Mouse (Mus musculus) neural tube, embryonic 12.5 days (tissue): Measurements from ENCODE around the gene St6galnac4. TPM values are rescaled to one million over a fixed set of nuclear protein-coding genes. Genes with fewer than 3 reads are reported as not detected.

Source experiments
- ATAC-seq: fragments of 200-750 bp; cut with Nextera tagmentation; 2 replicates; pipeline ENCODE4 v1.8.0; 2017; ENCODE audit warnings: low read depth, mild to moderate bottlenecking, moderate TSS enrichment, moderate library complexity; ENCODE audit not compliant: low FRiP score
- H3K27ac ChIP-seq: fragments of 300-500 bp; sonication (generic); 2 replicates; pipeline ENCODE4 v1.5.1; 2016
- H3K27me3 ChIP-seq: fragments of 300-500 bp; sonication (generic); replicated peaks from 2 replicates; pipeline ENCODE4 v1.6.1; 2016; ENCODE audit warnings: mild to moderate bottlenecking
- H3K36me3 ChIP-seq: fragments of 300-500 bp; sonication (generic); 2 replicates; pipeline ENCODE4 v1.6.1; 2016; ENCODE audit warnings: mild to moderate bottlenecking
- H3K4me1 ChIP-seq: fragments of 300-500 bp; sonication (generic); 2 replicates; pipeline ENCODE4 v1.6.1; 2016
- H3K4me2 ChIP-seq: fragments of 300-500 bp; sonication (generic); replicated peaks from 2 replicates; pipeline ENCODE4 v1.6.1; 2016; ENCODE audit warnings: mild to moderate bottlenecking
- H3K4me3 ChIP-seq: fragments of 300-500 bp; sonication (generic); 2 replicates; pipeline ENCODE4 v1.5.1; 2016
- H3K9ac ChIP-seq: fragments of 300-500 bp; sonication (generic); 2 replicates; pipeline ENCODE4 v1.6.1; 2016; ENCODE audit warnings: mild to moderate bottlenecking
- H3K9me3 ChIP-seq: fragments of 300-500 bp; sonication (generic); 2 replicates; pipeline ENCODE4 v1.6.1; 2016; ENCODE audit warnings: mild to moderate bottlenecking
- WGBS: fragments of 180-500 bp; shearing (Covaris S2); methylation state at CpG from one replicate; pipeline ENCODE4 v1.1.7; 2016; 5-methylcytosine and 5-hydroxymethylcytosine counted together
- polyA plus RNA-seq: library from polyadenylated mRNA; unstranded; fragments of >200 nt; fragmentation: Nextera tagmentation; extraction: Ambion mirVana; gene quantifications from 2 replicates; pipeline ENCODE4 v1.2.1, GENCODE M21; 2016

The St6galnac4 gene
- polyA plus RNA-seq, 1 experiment from 2014 or later: 21.4 TPM

GRCm38 (mm10) chr2:32625212-32625872, 38.4 kb downstream of the St6galnac4 start:
- 2% methylated on average over 13 of the region's 13 CpGs for WGBS
- peak overlapping the region; percentile 74 for H3K27ac ChIP-seq
- no peaks in the 10 kb centered on the region for H3K36me3 ChIP-seq
- peak overlapping the region; percentile 41; the same call in 1 of the 2 replicates for H3K9ac ChIP-seq
- ATAC-seq: peak; percentile 56
- H3K4me2 ChIP-seq: peak overlapping the region; percentile 62
- peaks cover 56% of the 10 kb centered on the region for H3K4me1 ChIP-seq
- H3K9me3 ChIP-seq: no peaks in the 10 kb centered on the region
- peak overlapping the region; percentile 16; the same call in 1 of the 2 replicates for H3K4me3 ChIP-seq
- H3K27me3 ChIP-seq: no peaks in the 10 kb centered on the region

- Histone ChIP-seq H3K4me3 (peak overlapping the region; percentile 16; the same call in 1 of the 2 replicates), H3K9me3 (no peaks in the 10 kb centered on the region), H3K27me3 (no peaks in the 10 kb centered on the region), H3K4me1 (peaks cover 49% of the 10 kb centered on the region), H3K36me3 (no peaks in the 10 kb centered on the region), H3K9ac (peak overlapping the region; percentile 41), H3K27ac (peak overlapping the region; percentile 74), H3K4me2 (peak overlapping the region; percentile 62)
- WGBS: 53% methylated on average over 5 of the region's 5 CpGs
- no peak for ATAC-seq
These were observed 39.2 kb downstream of the St6galnac4 start for GRCm38 (mm10) chr2:32625873-32626694.

- H3K4me3 ChIP-seq: no peak overlapping the region
- H3K27ac ChIP-seq: no peak overlapping the region
- no peaks in the 10 kb centered on the region for H3K36me3 ChIP-seq
- no peak for ATAC-seq
- 68% methylated on average over 19 of the region's 20 CpGs for WGBS
- H3K4me1 ChIP-seq: peaks cover 40% of the 10 kb centered on the region
- no peak overlapping the region for H3K4me2 ChIP-seq
- no peaks in the 10 kb centered on the region for H3K27me3 ChIP-seq
- no peak overlapping the region for H3K9ac ChIP-seq
- no peaks in the 10 kb centered on the region for H3K9me3 ChIP-seq
These were observed 40.6 kb downstream of the St6galnac4 start for GRCm38 (mm10) chr2:32627266-32628043.

- H3K27me3 ChIP-seq: no peaks in the 10 kb centered on the region
- H3K36me3 ChIP-seq: no peaks in the 10 kb centered on the region
- no peak for ATAC-seq
- H3K4me3 ChIP-seq: no peak overlapping the region
- H3K4me2 ChIP-seq: 0 out of 2 replicates have a peak overlapping the region, but pooled peaks have one; percentile 35
- no peak overlapping the region for H3K27ac ChIP-seq
- 63% methylated on average over 4 of the region's 4 CpGs for WGBS
- peaks cover 40% of the 10 kb centered on the region for H3K4me1 ChIP-seq
- no peak overlapping the region for H3K9ac ChIP-seq
- H3K9me3 ChIP-seq: no peaks in the 10 kb centered on the region
These were observed 41.2 kb downstream of the St6galnac4 start for GRCm38 (mm10) chr2:32628044-32628550.

GRCm38 (mm10) chr2:32628729-32629128, 41.8 kb downstream of the St6galnac4 start:
- H3K9ac ChIP-seq: 0 out of 2 replicates have a peak overlapping the region, but pooled peaks have one; percentile 26
- 41% methylated on average over 5 of the region's 5 CpGs for WGBS
- H3K27ac ChIP-seq: no peak overlapping the region
- peak overlapping the region; percentile 35; the same call in 1 of the 2 replicates for H3K4me2 ChIP-seq
- no peaks in the 10 kb centered on the region for H3K27me3 ChIP-seq
- no peaks in the 10 kb centered on the region for H3K9me3 ChIP-seq
- H3K4me1 ChIP-seq: peaks cover 40% of the 10 kb centered on the region
- no peak overlapping the region for H3K4me3 ChIP-seq
- 0 out of 2 replicates have a peak, but pooled peaks cover 2% of the 10 kb centered on the region for H3K36me3 ChIP-seq
- ATAC-seq: no peak

GRCm38 (mm10) chr2:32629276-32629976, 42.5 kb downstream of the St6galnac4 start:
- 33% methylated on average over 9 of the region's 9 CpGs for WGBS
- Histone ChIP-seq H3K36me3 (0 out of 2 replicates have a peak, but pooled peaks cover 2% of the 10 kb centered on the region), H3K4me2 (peak overlapping the region; percentile 35), H3K9me3 (no peaks in the 10 kb centered on the region), H3K4me3 (no peak overlapping the region), H3K4me1 (peaks cover 40% of the 10 kb centered on the region), H3K9ac (0 out of 2 replicates have a peak overlapping the region, but pooled peaks have one; percentile 26), H3K27me3 (no peaks in the 10 kb centered on the region), H3K27ac (no peak overlapping the region)
- ATAC-seq: peak; percentile 52

- Histone ChIP-seq H3K9ac (no peak overlapping the region), H3K9me3 (no peaks in the 10 kb centered on the region), H3K4me1 (peaks cover 36% of the 10 kb centered on the region), H3K36me3 (0 out of 2 replicates have a peak, but pooled peaks cover 4% of the 10 kb centered on the region), H3K4me2 (peak overlapping the region; percentile 35; the same call in 1 of the 2 replicates), H3K4me3 (no peak overlapping the region), H3K27ac (no peak overlapping the region), H3K27me3 (no peaks in the 10 kb centered on the region)
- no peak for ATAC-seq
- WGBS: 78% methylated on average over 8 of the region's 9 CpGs
These were observed 43.1 kb downstream of the St6galnac4 start for GRCm38 (mm10) chr2:32630036-32630435.

- 89% methylated on average over 10 of the region's 10 CpGs for WGBS
- Histone ChIP-seq H3K4me3 (no peak overlapping the region), H3K4me2 (no peak overlapping the region), H3K4me1 (peaks cover 26% of the 10 kb centered on the region), H3K27me3 (no peaks in the 10 kb centered on the region), H3K36me3 (0 out of 2 replicates have a peak, but pooled peaks cover 4% of the 10 kb centered on the region), H3K27ac (no peak overlapping the region), H3K9me3 (no peaks in the 10 kb centered on the region), H3K9ac (no peak overlapping the region)
- ATAC-seq: no peak
These were observed 44.2 kb downstream of the St6galnac4 start for GRCm38 (mm10) chr2:32631046-32631445.

GRCm38 (mm10) chr2:32631737-32632394, 45.0 kb downstream of the St6galnac4 start:
- H3K27ac ChIP-seq: no peak overlapping the region
- H3K4me2 ChIP-seq: no peak overlapping the region
- no peaks in the 10 kb centered on the region for H3K9me3 ChIP-seq
- WGBS: 56% methylated on average over 7 of the region's 7 CpGs
- H3K36me3 ChIP-seq: 0 out of 2 replicates have a peak, but pooled peaks cover 4% of the 10 kb centered on the region
- no peak overlapping the region for H3K4me3 ChIP-seq
- H3K9ac ChIP-seq: no peak overlapping the region
- H3K27me3 ChIP-seq: no peaks in the 10 kb centered on the region
- peaks cover 18% of the 10 kb centered on the region for H3K4me1 ChIP-seq
- ATAC-seq: no peak

- no peaks in the 10 kb centered on the region for H3K9me3 ChIP-seq
- WGBS: 71% methylated on average over 5 of the region's 5 CpGs
- H3K9ac ChIP-seq: no peak overlapping the region
These were observed 46.8 kb downstream of the St6galnac4 start for GRCm38 (mm10) chr2:32633660-32634059.

More at GRCm38 (mm10) chr2:32633660-32634059, 46.8 kb downstream of the St6galnac4 start:
- Histone ChIP-seq H3K27me3 (no peaks in the 10 kb centered on the region), H3K27ac (no peak overlapping the region), H3K4me2 (no peak overlapping the region), H3K4me1 (peaks cover 18% of the 10 kb centered on the region), H3K36me3 (0 out of 2 replicates have a peak, but pooled peaks cover 4% of the 10 kb centered on the region), H3K4me3 (no peak overlapping the region)
- ATAC-seq: no peak
